Mouse (Mus musculus) midbrain, postnatal 0 days (tissue): ENCODE data around the gene Alkbh6. TPM values are rescaled to one million over a fixed set of nuclear protein-coding genes. Genes with fewer than 3 reads are reported as not detected.

Experiments used
- ATAC-seq: fragments of 200-750 bp; cut with Nextera tagmentation; 2 replicates; pipeline ENCODE4 v1.8.0; 2017; ENCODE audit warnings: moderate number of reproducible peaks, mild to moderate bottlenecking, moderate TSS enrichment, moderate library complexity; ENCODE audit not compliant: low FRiP score
- DNase-seq: peaks from one replicate; pipeline ENCODE4 v3.0.0-alpha.2; 2015; ENCODE audit warnings: low spot score
- H3K27ac ChIP-seq: fragments of 300-500 bp; sonication (generic); 2 replicates; pipeline ENCODE4 v1.5.1; 2014; ENCODE audit warnings: low read depth, mild to moderate bottlenecking, low read length, mixed read lengths
- H3K27me3 ChIP-seq: fragments of 300-500 bp; sonication (generic); 2 replicates; pipeline ENCODE4 v1.6.1; 2014; ENCODE audit warnings: low read length, control low read depth, mixed read lengths; ENCODE audit not compliant: insufficient read depth
- H3K36me3 ChIP-seq: fragments of 300-500 bp; sonication (generic); 2 replicates; pipeline ENCODE4 v1.6.1; 2014; ENCODE audit warnings: low read length, control low read depth, mixed read lengths; ENCODE audit not compliant: insufficient read depth
- H3K4me1 ChIP-seq: fragments of 300-500 bp; sonication (generic); 2 replicates; pipeline ENCODE4 v1.6.1; 2014; ENCODE audit warnings: mild to moderate bottlenecking, control low read depth, antibody characterized with exemption, low read length, mixed read lengths; ENCODE audit not compliant: insufficient read depth
- H3K4me2 ChIP-seq: fragments of 300-500 bp; sonication (generic); 2 replicates; pipeline ENCODE4 v1.6.1; 2014; ENCODE audit warnings: low read depth, mild to moderate bottlenecking, low read length, mixed read lengths; ENCODE audit not compliant: poor library complexity, severe bottlenecking
- H3K4me3 ChIP-seq: fragments of 300-500 bp; sonication (generic); 2 replicates; pipeline ENCODE4 v1.5.1; 2014; ENCODE audit warnings: low read depth, mild to moderate bottlenecking, low read length, moderate library complexity
- H3K9ac ChIP-seq: fragments of 300-500 bp; sonication (generic); replicated peaks from 2 replicates; pipeline ENCODE4 v1.6.1; 2014; ENCODE audit warnings: mild to moderate bottlenecking, low read length, moderate library complexity, mixed read lengths; ENCODE audit not compliant: poor library complexity, severe bottlenecking
- H3K9me3 ChIP-seq: fragments of 300-500 bp; sonication (generic); 2 replicates; pipeline ENCODE4 v1.6.1; 2016; ENCODE audit warnings: low read length, control low read depth
- CTCF ChIP-seq: IDR thresholded peaks from 2 replicates; pipeline ENCODE4 v1.5.1; 2016; ENCODE audit warnings: antibody characterized with exemption, mild to moderate bottlenecking
- WGBS: fragments of 180-500 bp; shearing (Covaris S2); extraction: QIAGEN DNeasy Blood & Tissue Kit; methylation state at CpG from one replicate; pipeline ENCODE4 v1.1.7; 2014; 5-methylcytosine and 5-hydroxymethylcytosine counted together
- polyA plus RNA-seq: library from polyadenylated mRNA; unstranded; fragments of >200 nt; fragmentation: Nextera tagmentation; extraction: Ambion mirVana; gene quantifications from 2 replicates; pipeline ENCODE4 v1.2.1, GENCODE M21; 2015
- total RNA-seq: library from RNA; depleted of rRNA; stranded (reverse); fragments of >200 nt; gene quantifications from 2 replicates; pipeline ENCODE4 v1.2.3, GENCODE M21; 2014

The Alkbh6 gene
- total and polyA plus RNA-seq, 2 experiments from 2014 or later: 121 to 129 TPM

DNA sequence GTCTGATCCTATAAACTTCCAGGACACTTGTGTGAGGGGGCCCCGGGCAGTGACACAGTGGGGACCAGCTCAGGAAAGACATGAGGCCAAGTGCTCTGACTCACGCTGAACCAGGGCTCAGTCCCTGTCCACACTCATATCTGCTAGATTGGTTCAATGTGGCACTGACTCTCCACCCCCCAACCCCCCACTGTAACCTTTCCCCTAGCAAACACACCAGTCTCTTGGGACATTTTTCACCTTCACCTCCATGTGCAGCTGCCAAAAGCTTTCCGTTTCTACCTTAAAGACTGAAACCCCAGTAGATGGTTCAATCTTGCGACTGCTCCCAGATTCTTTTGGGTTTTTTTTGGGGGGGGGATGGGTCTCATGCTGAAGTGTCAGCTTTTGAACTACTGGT lies 45.5 kb downstream of the Alkbh6 start:
- 71% methylated on average over 4 of the region's 4 CpGs for WGBS
- 0 out of 2 replicates have a peak, but pooled peaks have one; percentile 13 for ATAC-seq

DNA sequence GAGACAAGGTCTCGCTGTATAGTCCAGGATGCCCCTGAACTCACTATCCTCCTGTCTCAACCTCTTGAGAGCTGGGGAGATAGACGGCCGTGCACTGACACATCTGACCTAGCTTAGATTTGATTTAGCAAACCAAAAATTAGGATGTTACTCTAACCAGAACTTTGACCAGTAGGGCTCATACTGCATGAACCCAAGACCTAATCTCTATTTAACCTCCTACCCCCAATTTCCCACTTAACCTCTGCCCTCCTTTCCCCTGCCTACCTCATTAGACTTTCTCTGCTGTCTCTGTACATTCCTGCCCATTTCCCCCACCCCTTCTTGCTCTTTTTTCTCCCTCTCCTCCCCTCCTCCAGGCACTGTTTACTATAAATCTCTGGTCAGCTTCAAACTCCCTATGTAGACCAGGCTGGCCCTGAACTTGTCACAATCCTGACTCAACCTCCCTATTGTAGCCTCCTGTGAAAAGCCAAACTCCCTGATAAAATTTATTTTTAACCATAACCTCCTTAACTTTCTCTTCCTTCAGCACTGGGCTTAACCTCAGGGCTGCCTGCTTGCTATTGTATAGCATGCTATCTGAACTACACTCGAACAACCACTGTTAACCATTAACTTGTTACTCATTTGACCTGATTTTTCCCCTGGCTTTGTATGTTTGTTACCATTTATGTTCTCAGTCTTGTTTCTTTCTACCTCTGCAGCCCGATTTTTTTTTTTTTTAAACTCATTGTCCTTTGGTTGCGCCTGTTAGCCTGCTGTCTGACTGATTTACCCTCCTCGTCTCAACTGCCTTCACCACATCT lies 50.1 kb downstream of the Alkbh6 start:
- Histone ChIP-seq H3K36me3 (peaks cover 39% of the 10 kb centered on the region), H3K4me1 (peaks cover 17% of the 10 kb centered on the region; the same call in 1 of the 2 replicates)
- 68% methylated on average over 7 of the region's 7 CpGs for WGBS

More for the DNA sequence above, 45.5 kb downstream of the Alkbh6 start:
- H3K36me3 ChIP-seq: peaks cover 27% of the 10 kb centered on the region
- no peak for DNase-seq
- TF ChIP-seq CTCF: no peak
- H3K27ac ChIP-seq: no peak overlapping the region
- H3K4me2 ChIP-seq: no peak overlapping the region
- no peak overlapping the region for H3K9ac ChIP-seq
- no peaks in the 10 kb centered on the region for H3K4me1 ChIP-seq
- no peak overlapping the region for H3K4me3 ChIP-seq
- H3K9me3 ChIP-seq: no peaks in the 10 kb centered on the region
- H3K27me3 ChIP-seq: no peaks in the 10 kb centered on the region

DNA sequence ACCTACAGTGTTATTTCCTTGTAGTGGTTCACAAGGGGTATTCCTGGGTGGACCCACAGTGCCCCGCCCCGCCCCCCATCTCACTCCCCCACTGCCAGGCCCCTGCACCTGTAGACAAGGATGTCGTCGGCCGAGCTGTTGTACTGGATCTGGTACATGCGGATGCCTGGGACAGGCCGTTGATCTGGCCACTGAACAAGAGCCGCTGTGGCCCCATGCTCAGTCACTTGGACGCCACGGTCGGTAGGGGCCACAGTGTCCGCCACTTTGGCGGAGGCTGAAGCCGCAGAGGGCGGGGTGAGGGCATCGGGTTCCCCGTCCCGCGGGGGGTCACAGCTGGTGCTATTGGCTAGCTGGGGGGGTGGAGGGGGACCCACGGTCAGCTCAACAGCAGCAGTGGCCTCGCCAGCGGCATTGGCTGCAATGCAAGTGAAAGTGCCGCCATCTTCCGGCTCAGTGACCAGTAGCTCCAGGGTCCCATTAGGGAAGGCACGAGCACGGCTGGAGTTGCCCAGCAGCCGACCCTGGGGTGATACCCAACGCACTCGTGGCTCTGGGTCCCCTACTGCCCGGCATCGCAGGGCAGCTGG lies 50.9 kb downstream of the Alkbh6 start:
- H3K4me1 ChIP-seq: peaks cover 23% of the 10 kb centered on the region; the same call in 1 of the 2 replicates
- no peaks in the 10 kb centered on the region for H3K27me3 ChIP-seq
- WGBS: 89% methylated on average over 31 of the region's 31 CpGs
- no peak overlapping the region for H3K4me3 ChIP-seq
- no peak for DNase-seq
- TF ChIP-seq CTCF: no peak
- 0 out of 2 replicates have a peak overlapping the region, but pooled peaks have one; percentile 1 for H3K9ac ChIP-seq
- H3K36me3 ChIP-seq: peaks cover 39% of the 10 kb centered on the region
- H3K4me2 ChIP-seq: no peak overlapping the region
- no peak for ATAC-seq
- no peaks in the 10 kb centered on the region for H3K9me3 ChIP-seq
- H3K27ac ChIP-seq: no peak overlapping the region

More for the DNA sequence above, 50.1 kb downstream of the Alkbh6 start:
- Histone ChIP-seq H3K4me2 (no peak overlapping the region), H3K27ac (no peak overlapping the region), H3K9me3 (no peaks in the 10 kb centered on the region), H3K27me3 (no peaks in the 10 kb centered on the region), H3K9ac (0 out of 2 replicates have a peak overlapping the region, but pooled peaks have one; percentile 1), H3K4me3 (no peak overlapping the region)
- TF ChIP-seq CTCF: no peak
- DNase-seq: no peak
- no peak for ATAC-seq

DNA sequence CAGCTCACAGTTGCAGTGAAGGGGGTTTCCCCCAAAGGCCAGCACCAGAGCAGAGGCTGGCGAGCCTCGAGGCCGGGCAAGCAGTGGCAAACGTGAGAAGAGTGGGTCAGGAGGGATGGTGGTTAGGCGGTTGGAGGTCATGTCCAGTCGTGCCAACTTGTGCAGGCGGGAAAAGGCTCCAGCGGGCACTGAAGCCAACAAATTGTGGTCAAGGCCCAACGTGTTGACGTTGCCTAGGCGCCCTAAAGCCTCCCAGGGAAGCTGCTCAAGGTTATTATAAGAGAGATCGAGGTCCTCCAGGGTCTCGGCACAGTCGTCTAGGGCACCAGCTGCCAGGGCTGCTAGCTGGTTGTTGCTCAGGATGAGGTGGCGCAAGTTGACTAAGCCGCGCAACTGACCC lies 51.5 kb downstream of the Alkbh6 start:
- H3K4me2 ChIP-seq: 0 out of 2 replicates have a peak overlapping the region, but pooled peaks have one; percentile 86
- H3K36me3 ChIP-seq: peaks cover 36% of the 10 kb centered on the region
- no peaks in the 10 kb centered on the region for H3K9me3 ChIP-seq
- H3K4me1 ChIP-seq: peaks cover 23% of the 10 kb centered on the region; the same call in 1 of the 2 replicates
- H3K27me3 ChIP-seq: no peaks in the 10 kb centered on the region
- 92% methylated on average over 17 of the region's 17 CpGs for WGBS
- ATAC-seq (no peak), DNase-seq (no peak)
- H3K4me3 ChIP-seq: no peak overlapping the region
- no peak overlapping the region for H3K27ac ChIP-seq
- H3K9ac ChIP-seq: no peak overlapping the region
- TF ChIP-seq CTCF: no peak

DNA sequence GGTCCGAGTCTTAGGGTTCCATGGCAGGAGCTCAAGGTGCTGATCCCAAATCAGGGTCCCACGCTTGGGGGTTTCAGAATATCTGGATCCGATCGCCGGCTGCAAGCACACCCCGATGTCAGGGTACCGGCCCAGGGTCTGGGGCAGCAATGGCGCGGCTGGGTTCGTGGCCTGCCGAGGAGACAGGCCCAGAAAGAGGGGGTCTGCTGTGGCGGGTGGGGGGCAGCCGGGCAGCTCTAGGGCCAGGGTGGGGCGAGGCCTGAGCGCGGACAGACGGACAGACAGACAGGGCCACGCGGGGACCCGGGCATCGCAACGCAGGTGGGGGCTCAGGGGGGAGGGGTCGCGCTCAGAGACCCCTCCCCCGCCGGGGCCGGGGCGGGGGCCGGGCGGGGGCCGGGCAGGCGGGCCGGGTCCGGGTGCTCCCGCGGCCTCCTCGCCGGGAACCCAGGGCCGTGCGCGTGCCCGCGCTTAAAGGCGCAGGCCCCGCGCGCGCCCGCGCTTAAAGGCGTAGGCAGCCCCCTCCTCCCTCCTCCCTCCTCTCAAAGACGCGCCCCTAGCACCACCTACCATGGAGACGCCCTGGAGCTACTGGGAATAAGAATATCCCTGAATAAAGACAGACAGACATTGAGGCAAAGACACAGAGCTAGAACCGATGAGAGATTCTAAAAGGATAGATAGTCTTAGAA lies 54.3 kb downstream of the Alkbh6 start, which contains the start of gene Lrfn3:
Gene Lrfn3, minus strand, starts transcription at position 121 of the 692 bp plus-strand sequence.
- Histone ChIP-seq H3K4me2 (peak within 1 kb of the TSS; percentile 86), H3K27ac (peak within 1 kb of the TSS; percentile 76), H3K4me1 (peaks cover 23% of the 10 kb centered on the region; the same call in 1 of the 2 replicates), H3K4me3 (peak within 1 kb of the TSS; percentile 80), H3K36me3 (peaks cover 16% of the 10 kb centered on the region), H3K9ac (peak within 1 kb of the TSS; percentile 97), H3K9me3 (no peaks in the 10 kb centered on the region), H3K27me3 (0 out of 2 replicates have a peak, but pooled peaks cover 3% of the 10 kb centered on the region)
- peak; percentile 55; the same call in 1 of the 2 replicates for ATAC-seq
- TF ChIP-seq CTCF: no peak
- WGBS: 2% methylated on average over 40 of the region's 55 CpGs
- peak; percentile 93 for DNase-seq
